Mouse (Mus musculus) stomach, embryonic 16.5 days (tissue): ENCODE data around the gene Dlgap1. TPM values are rescaled to one million over a fixed set of nuclear protein-coding genes. Genes with fewer than 3 reads are reported as not detected.

Experiments
- ATAC-seq: fragments of 200-750 bp; cut with Nextera tagmentation; 2 replicates; pipeline ENCODE4 v1.8.0; 2017; ENCODE audit warnings: moderate number of reproducible peaks, moderate TSS enrichment; ENCODE audit not compliant: insufficient read depth, low FRiP score
- H3K27ac ChIP-seq: fragments of 300-500 bp; sonication (generic); 2 replicates; pipeline ENCODE4 v1.5.1; 2014; ENCODE audit warnings: low read length
- H3K27me3 ChIP-seq: fragments of 300-500 bp; sonication (generic); 2 replicates; pipeline ENCODE4 v1.6.1; 2014; ENCODE audit warnings: low read length, control low read depth, mixed read lengths; ENCODE audit not compliant: control insufficient read depth, insufficient read depth
- H3K36me3 ChIP-seq: fragments of 300-500 bp; sonication (generic); 2 replicates; pipeline ENCODE4 v1.6.1; 2014; ENCODE audit warnings: low read length; ENCODE audit not compliant: control insufficient read depth, insufficient read depth
- H3K4me1 ChIP-seq: fragments of 300-500 bp; sonication (generic); 2 replicates; pipeline ENCODE4 v1.6.1; 2014; ENCODE audit warnings: low read length, control low read depth, mixed read lengths; ENCODE audit not compliant: control insufficient read depth, insufficient read depth
- H3K4me2 ChIP-seq: fragments of 300-500 bp; sonication (generic); 2 replicates; pipeline ENCODE4 v1.6.1; 2014; ENCODE audit warnings: low read depth, low read length, mixed read lengths
- H3K4me3 ChIP-seq: fragments of 300-500 bp; sonication (generic); replicated peaks from 2 replicates; pipeline ENCODE4 v1.5.1; 2014; ENCODE audit warnings: mild to moderate bottlenecking, low read length
- H3K9ac ChIP-seq: fragments of 300-500 bp; sonication (generic); 2 replicates; pipeline ENCODE4 v1.6.1; 2014; ENCODE audit warnings: low read length
- H3K9me3 ChIP-seq: fragments of 300-500 bp; sonication (generic); replicated peaks from 2 replicates; pipeline ENCODE4 v1.6.1; 2016; ENCODE audit warnings: low read length, control low read depth; ENCODE audit not compliant: control insufficient read depth
- WGBS: fragments of 180-500 bp; shearing (Covaris S2); extraction: QIAGEN DNeasy Blood & Tissue Kit; methylation state at CpG from one replicate; pipeline ENCODE4 v1.1.7; 2014; 5-methylcytosine and 5-hydroxymethylcytosine counted together
- polyA plus RNA-seq: library from polyadenylated mRNA; unstranded; fragments of >200 nt; fragmentation: Nextera tagmentation; extraction: Ambion mirVana; gene quantifications from 2 replicates; pipeline ENCODE4 v1.2.1, GENCODE M21; 2015

Gene Dlgap1
- polyA plus RNA-seq, 1 experiment from 2014 or later, result 3.2 TPM

DNA sequence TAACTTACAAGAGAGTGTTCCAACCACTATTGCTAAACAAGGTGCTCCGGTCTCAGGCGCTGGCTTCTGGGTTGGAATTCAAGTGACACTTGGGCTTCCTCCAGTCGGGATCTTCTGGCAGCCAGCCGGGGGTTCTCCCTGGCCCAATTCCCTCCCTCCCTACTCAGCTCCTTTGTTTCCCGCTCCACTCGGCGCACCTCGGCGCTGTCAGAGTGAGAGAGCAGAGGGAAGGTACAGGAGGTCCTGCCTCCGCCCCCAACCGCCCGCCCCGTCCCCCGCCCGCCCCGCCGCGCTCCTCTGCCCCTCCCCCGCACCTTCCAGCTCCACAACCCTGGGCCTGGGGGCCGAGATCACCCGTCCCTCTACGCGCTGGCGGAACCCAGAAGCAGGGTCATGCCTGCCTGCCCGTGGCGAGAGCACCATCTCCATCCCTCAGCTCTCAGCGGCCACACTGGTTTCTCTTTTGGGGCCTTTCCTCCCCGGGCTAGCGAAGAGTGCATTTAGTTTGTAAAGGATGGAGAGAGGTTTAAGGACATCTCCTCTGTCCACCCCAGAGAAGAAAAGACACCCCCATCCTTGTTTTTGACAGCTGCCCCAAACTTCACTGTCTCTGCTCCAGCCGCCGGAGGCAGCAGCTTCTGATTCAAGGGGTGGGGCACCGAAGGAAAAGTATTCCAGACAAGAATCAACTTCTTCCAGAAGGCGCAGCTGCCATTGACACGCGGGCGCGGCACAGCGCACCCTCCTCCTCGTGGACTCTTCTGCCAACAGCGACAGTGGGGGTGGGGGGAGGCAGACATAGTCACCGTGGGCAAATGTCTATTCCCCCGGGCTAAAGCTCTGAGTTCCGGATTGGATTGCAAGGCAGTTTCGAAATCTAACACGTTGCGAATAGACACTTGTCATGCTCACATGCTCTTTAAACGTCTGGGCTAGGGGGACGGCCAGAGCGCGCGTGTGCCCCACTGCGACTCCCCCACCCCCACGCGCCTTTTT is 882.4 kb downstream of the Dlgap1 start:
- WGBS, result 0% methylated on average over 54 of the region's 54 CpGs
- Histone ChIP-seq H3K27ac (peak overlapping the region; percentile 99), H3K4me2 (peak overlapping the region; percentile 96), H3K9me3 (no peaks in the 10 kb centered on the region), H3K4me1 (peaks cover 7% of the 10 kb centered on the region; the same call in 1 of the 2 replicates), H3K4me3 (peak overlapping the region; percentile 64), H3K36me3 (no peaks in the 10 kb centered on the region), H3K27me3 (no peaks in the 10 kb centered on the region), H3K9ac (peak overlapping the region; percentile 89)
- ATAC-seq, result peak; percentile 72

DNA sequence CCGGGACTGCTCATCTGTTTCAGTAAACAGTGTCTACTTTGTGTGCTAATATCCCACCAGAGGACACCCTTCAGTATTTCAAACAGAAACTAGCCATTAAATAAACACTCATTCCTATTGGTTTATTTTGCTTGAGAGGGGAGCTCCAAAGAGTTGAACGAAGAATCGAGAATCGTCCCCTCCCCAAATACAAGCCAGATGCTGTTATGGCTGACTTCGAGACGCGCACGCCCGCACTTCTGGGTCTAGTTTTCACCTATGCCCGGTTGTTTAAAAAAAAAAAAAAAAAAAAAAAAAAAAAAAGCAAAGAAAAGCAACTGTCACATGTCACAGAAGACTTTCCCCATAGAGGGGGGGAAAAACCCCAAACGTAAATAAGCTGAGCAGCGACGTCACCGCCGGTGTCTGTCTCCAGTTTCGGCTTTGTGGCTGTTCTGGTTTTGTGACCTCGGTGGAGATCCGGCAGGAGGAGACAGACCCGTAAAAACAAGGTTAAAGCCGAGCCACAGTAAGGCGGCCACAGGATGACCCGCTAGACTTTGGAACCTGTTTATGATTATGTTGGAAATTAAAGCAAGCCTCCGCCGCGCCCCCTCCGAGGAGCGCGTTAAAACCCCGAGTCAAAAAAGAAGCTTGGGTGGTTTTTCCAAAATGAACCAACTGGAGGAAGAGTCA is 883.3 kb downstream of the Dlgap1 start:
- Histone ChIP-seq H3K9me3 (no peaks in the 10 kb centered on the region), H3K4me1 (peaks cover 6% of the 10 kb centered on the region; the same call in 1 of the 2 replicates), H3K36me3 (no peaks in the 10 kb centered on the region), H3K4me2 (peak overlapping the region; percentile 96), H3K27me3 (no peaks in the 10 kb centered on the region), H3K27ac (peak overlapping the region; percentile 99), H3K9ac (peak overlapping the region; percentile 89), H3K4me3 (peak overlapping the region; percentile 64)
- WGBS, result under 1% methylated on average over 29 of the region's 29 CpGs
- ATAC-seq, result no peak

DNA sequence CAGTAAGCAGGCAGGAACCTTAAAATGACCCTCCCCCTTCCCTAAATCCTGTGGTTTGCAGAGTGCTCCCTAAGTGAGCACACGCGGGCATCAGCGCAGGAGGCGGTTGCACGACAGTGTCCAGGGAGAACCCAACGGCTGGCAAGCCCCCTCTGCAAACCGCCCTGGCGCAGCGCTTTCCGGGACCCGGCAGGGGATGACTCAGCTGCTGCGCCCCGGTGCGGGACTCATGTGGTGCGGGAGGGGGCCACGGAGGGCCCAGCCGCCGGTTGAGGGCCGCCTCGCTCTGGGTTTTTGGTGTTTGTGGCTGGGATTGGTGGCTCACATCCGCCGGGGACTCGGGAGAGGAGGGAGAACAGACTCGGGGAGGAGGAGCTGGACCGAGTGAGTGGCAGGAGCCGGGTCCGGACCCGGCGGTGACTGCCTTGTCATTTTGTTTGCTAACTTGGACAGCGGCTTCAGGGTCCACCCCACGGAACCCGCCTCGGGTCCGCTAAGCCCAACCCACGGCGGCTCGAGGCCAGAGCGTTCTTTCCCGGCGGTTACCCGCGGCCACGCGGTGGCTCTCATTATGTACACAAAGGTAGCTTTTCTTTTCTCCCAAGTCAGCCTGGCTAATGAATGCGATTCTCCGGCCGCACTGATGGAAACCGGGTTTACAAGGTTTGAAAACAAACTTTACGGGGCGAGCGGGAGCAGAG is 884.0 kb downstream of the Dlgap1 start:
- no peaks in the 10 kb centered on the region for H3K9me3 ChIP-seq
- under 1% methylated on average over 51 of the region's 51 CpGs for WGBS
- peak overlapping the region; percentile 96 for H3K4me2 ChIP-seq
- peak overlapping the region; percentile 64 for H3K4me3 ChIP-seq
- H3K4me1 ChIP-seq, result peaks cover 6% of the 10 kb centered on the region; the same call in 1 of the 2 replicates
- H3K36me3 ChIP-seq, result no peaks in the 10 kb centered on the region
- H3K9ac ChIP-seq, result peak overlapping the region; percentile 89
- no peaks in the 10 kb centered on the region for H3K27me3 ChIP-seq
- peak; percentile 69 for ATAC-seq
- H3K27ac ChIP-seq, result peak overlapping the region; percentile 99

DNA sequence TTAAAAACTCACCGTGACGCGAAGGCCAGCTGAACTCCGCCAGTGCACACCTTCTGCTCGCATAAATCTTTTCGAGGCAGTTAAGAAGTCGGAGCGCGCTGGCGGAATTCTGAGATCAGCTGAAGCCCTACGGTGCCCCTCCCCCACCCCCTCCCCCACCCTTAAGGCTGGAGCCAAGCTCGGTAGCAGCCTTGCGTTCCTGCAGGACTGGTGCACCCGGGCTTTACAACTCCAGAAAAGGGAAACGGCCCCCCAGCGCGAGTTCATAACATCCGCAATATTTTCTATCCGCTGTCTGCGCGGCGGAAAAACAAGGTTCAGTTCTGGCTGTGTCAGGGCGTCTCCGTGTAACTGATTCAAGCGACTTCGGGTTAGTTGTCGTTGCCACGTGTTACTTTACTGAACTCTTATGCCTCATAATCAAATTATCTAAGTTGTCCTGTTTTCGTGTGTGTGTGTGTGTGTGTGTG is 884.6 kb downstream of the Dlgap1 start, which contains the start of gene Tgif1:
TSS of gene Tgif1 (minus strand) at position 111 of the 470 bp plus-strand sequence.
- Histone ChIP-seq H3K9ac (peak within 1 kb of the TSS; percentile 89), H3K4me3 (peak within 1 kb of the TSS; percentile 64), H3K4me1 (peaks cover 6% of the 10 kb centered on the region; the same call in 1 of the 2 replicates), H3K36me3 (no peaks in the 10 kb centered on the region), H3K27ac (peak within 1 kb of the TSS; percentile 99), H3K9me3 (no peaks in the 10 kb centered on the region), H3K4me2 (peak within 1 kb of the TSS; percentile 96), H3K27me3 (no peaks in the 10 kb centered on the region)
- under 1% methylated on average over 29 of the region's 29 CpGs for WGBS
- ATAC-seq, result no peak

DNA sequence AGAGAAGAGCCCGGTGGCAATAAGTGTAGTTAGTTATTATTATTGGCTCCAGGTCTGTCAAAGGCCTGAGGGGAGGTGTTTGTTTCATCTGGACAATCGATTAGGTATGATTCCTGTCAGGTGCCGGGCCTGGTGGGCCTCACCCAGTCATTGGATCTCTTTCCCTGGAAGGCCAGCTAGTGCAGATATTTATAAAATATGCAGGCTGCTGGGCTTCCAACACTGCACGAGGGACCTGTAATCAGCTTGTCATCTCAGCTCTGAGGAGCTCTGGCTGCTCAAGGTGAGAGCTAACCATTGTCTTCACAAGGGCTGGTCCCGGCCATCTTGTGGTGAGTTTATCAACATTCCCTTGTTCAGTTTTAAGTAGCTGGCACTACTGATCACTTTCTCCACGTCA is 885.1 kb downstream of the Dlgap1 start:
- Histone ChIP-seq H3K9ac (peak overlapping the region; percentile 89), H3K4me1 (peaks cover 6% of the 10 kb centered on the region; the same call in 1 of the 2 replicates), H3K27me3 (no peaks in the 10 kb centered on the region), H3K27ac (peak overlapping the region; percentile 99), H3K36me3 (no peaks in the 10 kb centered on the region), H3K4me2 (peak overlapping the region; percentile 96), H3K9me3 (no peaks in the 10 kb centered on the region), H3K4me3 (peak overlapping the region; percentile 64)
- WGBS, result 25% methylated on average over 6 of the region's 6 CpGs
- ATAC-seq, result no peak

DNA sequence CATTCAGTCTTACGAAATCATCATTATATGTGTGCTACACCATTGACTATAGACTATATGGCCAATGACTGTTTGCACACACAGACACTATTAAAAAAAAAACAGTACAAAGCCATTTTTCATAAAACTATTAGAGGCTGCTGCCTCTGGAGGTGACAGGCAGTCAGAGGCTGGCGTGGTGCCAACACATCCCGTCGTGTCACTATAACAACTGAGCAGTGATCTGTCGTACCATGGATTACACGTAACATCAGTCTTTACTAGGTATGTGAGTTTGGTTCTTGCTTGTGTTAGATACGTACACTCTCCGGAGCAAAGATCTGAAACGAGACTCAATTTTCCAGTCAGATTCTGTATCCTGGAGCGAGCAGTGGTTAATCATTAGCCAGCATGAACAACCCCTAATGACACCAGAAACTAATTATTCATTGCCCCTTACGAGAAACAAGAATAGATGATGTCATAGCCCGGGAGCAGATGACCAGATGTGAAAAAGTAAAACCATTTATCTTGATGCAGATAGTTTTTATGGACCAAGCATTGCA is 888.1 kb downstream of the Dlgap1 start:
- Histone ChIP-seq H3K9ac (no peak overlapping the region), H3K36me3 (no peaks in the 10 kb centered on the region), H3K4me3 (no peak overlapping the region), H3K4me1 (peaks cover 6% of the 10 kb centered on the region; the same call in 1 of the 2 replicates), H3K27ac (no peak overlapping the region), H3K27me3 (no peaks in the 10 kb centered on the region), H3K4me2 (no peak overlapping the region), H3K9me3 (no peaks in the 10 kb centered on the region)
- 42% methylated on average over 12 of the region's 12 CpGs for WGBS
- ATAC-seq, result no peak

DNA sequence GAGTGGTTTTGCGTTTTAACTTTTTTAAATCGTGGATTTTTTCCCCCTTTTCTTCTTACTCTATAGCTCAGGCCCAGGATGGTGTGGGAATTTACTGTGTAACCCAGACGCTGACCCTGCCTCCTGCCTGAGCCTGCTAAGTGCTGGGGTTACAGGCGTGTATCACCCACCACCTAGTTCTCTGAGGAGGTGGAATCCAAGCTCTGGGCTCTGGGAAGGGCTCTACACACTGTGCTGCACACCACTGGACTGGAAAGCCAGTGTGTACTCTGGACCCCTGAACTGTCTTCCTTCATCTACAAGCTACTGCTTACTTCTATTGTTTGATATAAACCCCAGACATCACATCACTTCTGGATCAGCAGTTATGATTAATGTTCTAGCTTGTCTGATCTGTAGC is 889.9 kb downstream of the Dlgap1 start:
- peaks cover 4% of the 10 kb centered on the region; the same call in 1 of the 2 replicates for H3K9me3 ChIP-seq
- H3K9ac ChIP-seq, result no peak overlapping the region
- WGBS, result 78% methylated on average over 4 of the region's 4 CpGs
- H3K36me3 ChIP-seq, result peaks cover 3% of the 10 kb centered on the region; the same call in 1 of the 2 replicates
- H3K4me3 ChIP-seq, result no peak overlapping the region
- no peak overlapping the region for H3K27ac ChIP-seq
- no peak overlapping the region for H3K4me2 ChIP-seq
- no peaks in the 10 kb centered on the region for H3K27me3 ChIP-seq
- ATAC-seq, result no peak
- H3K4me1 ChIP-seq, result peaks cover 5% of the 10 kb centered on the region; the same call in 1 of the 2 replicates

DNA sequence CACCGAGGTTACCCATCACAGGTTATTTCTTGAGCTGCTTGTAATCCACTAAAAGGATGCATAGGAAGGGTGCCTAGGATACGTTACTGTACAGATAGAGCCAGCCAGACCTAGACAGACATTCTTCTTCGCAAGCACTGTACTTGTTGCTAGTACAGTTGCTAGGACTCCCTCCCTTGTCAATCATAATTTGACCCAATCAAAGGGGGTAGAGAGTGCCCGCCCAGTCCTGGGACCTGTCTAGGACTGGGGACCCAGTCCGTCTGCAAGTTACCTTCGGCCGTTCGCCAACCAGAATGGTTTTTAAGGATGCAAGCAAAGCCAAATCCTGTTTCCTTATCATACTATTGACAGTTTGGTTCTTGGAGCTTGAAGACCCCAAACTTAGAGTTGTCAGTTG is 895.2 kb downstream of the Dlgap1 start:
- H3K4me2 ChIP-seq, result no peak overlapping the region
- 94% methylated on average over 8 of the region's 8 CpGs for WGBS
- no peak overlapping the region for H3K9ac ChIP-seq
- H3K4me1 ChIP-seq, result no peaks in the 10 kb centered on the region
- H3K27me3 ChIP-seq, result no peaks in the 10 kb centered on the region
- no peak for ATAC-seq
- H3K9me3 ChIP-seq, result peaks cover 4% of the 10 kb centered on the region; the same call in 1 of the 2 replicates
- H3K4me3 ChIP-seq, result no peak overlapping the region
- peaks cover 3% of the 10 kb centered on the region; the same call in 1 of the 2 replicates for H3K36me3 ChIP-seq
- no peak overlapping the region for H3K27ac ChIP-seq
